Mouse (Mus musculus): ENCODE measurements at regions not wholly inside any gene's neighbourhood (a gene's known extent, or its start where the extent isn't known, plus 50 kb on each side); places are given as distances from the start of the nearest gene placed in this dataset.

DNA sequence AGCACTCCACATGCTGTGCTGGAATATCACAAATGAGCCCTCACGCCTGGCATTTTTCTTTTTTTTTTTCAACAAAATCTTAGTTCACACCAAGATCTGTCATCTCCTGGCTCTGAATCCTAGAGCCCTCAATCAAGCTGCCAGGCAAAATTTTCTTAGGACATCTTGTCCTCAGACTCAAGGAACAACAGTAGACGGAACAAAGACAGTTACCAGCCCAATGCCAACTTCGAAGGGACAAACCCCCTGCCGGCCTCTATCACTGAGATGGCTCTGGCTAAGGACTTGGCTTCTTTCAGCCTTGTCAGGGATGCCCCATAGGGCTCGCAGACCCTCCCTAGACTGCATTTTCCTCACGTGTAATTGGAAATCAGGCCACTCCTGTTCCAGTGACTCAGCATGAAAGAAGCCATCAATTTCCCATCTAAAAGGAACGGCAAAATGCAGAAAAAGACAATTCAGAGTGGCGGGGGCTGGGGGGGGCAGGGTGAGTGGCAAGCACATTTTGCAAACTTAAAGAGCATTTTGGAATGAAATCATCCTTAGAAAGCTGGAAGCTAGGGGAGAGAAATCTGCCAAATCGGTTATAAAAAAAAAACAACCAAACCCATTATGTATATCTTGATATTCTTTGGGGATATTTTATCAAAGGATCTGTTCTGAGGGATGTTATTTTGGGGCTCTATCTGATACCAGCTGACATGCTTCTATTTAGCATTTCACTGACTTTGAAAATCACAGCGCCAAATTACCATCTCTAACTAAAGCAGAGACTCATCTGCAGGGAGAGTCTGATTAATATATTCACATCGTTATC, 116.1 kb upstream of the Sulf2 start:
- no peak for DNase-seq

DNA sequence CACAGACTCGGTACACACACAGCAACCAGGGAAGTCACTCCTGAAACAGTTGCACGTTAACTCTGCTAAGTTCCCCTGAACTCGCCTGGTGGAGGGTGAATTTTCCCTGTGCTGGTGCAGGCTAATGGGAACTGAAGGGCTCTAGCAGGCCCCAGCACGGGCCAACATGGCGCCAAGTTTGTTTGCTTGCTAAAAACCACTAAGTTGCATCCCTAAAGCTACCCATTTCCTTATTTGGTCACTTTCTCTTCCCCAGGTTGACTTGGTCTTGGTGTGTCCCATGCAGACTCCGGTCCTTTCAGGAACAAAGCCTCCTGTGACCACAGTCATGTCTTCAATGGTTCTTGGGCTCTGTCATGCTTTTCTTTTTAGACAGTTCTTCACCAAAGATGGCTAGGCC, 114.5 kb upstream of the Sulf2 start:
- DNase-seq, result no peak

DNA sequence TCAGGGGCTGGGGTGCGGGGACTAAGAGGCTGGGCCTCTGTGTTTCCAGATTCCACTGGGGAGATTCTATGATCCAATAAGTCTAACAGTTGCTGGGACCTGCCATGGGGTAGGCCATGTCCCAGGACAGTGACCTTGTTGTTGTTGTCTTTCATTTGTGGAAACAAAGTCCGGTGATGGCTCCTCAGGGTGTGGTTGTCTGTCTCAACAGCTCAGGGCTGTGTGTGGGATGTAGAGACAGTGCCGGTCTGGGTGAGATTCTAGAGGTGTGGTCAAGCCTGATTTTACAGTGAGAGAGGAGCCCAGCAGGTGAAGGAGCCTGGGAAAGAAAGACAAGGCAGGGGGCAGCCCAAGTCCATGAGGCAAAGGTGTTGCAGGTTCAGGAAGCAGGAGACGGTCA, 111.5 kb upstream of the Sulf2 start:
- DNase-seq, result no peak

DNA sequence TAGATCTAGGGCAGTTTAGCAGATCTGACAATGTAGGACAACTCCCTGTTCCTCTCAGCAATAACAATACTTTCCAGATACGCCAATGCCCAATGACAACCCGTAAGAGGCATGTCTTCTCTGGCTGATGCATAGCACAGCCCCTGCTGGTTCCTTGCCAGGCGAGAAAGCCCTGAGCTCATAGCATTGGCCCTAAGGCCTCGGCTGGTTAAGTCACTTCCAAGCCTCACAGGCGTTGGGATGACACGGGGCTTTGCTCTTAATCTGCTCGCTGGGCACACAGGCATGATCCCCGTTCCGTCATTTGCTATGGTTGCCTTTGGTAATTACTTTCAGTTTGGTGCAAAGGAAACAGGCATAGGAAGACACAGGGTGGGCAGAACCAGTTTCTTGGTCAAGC, 111.0 kb upstream of the Sulf2 start:
- peak; percentile 29 for DNase-seq

DNA sequence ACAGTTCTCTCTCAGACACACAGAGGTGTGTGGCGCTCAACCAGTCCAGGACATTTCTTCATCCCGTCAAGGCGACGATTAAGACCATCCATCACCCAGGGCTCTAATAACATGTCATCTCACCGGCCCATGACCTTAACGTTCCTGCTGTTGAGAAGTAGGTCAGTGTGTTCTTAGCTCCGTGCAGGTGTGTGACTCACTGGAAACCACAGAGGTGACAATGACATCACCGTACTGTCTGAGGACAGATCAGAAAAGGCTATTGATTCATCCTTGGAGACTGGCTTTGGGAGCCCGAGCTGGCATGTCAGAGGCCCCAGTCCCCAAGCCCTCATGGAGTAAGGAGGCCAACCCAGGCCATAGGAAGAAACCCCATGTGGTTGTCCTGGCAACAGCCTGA, 109.3 kb upstream of the Sulf2 start:
- no peak for DNase-seq

DNA sequence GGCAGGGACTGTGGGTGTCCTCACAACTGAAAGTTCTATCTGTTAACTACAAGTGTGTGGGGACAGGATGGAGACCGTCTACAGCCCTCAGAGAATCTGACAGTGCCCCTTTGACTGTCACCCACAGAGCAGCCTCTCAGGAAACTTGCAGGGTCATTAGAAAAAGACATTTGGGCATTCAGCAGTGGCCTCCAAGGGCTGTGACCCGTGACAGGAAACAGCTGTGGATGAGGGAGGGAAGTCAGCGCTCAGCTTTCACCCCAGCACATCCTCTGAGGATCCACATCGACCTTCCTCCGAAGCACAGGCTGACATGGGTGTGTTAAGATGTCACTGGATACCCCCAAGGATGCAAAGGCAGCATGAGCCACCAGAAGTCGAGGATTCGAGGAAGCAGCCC, 106.3 kb upstream of the Sulf2 start:
- peak; percentile 29 for DNase-seq

DNA sequence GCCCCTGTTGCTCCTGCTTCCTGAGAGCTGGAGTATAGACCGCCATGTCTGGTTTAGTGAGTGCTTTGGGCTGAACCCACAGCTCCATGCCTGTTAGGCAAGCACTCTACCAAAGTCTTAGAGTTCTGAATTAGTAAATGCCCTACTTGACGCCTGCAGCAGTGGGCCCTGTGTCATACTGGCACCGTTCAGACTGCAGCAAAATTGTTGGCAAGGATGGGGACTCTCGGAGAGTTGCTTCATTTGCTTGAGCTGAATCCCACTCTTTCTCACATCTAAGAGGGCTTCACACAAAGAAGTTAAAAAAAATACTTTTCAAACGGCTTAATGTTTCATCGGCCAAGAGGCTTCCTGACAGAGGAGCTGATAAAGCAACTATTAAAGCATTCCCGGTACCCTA, 105.6 kb upstream of the Sulf2 start:
- no peak for DNase-seq

DNA sequence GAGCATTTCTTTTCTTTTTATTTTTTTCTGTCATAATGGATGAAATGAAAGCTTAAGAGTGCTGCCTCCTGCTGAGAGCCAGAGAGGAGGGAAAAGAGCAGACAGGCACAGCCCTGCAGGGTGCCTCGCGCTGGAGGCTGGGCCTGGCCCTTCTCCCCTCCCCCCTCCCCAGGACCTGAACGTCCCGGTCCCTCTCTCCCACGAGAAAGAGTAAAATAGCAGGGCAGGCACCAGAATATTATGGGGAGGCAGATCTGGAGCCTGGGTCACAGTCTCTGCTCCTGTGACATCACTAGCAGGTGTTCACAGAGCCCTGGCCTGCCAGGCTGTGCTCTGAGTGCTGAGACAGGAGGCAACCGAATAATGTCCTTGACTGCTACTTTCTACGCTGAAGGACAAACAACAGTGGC, 103.3 kb upstream of the Sulf2 start:
- no peak for DNase-seq

DNA sequence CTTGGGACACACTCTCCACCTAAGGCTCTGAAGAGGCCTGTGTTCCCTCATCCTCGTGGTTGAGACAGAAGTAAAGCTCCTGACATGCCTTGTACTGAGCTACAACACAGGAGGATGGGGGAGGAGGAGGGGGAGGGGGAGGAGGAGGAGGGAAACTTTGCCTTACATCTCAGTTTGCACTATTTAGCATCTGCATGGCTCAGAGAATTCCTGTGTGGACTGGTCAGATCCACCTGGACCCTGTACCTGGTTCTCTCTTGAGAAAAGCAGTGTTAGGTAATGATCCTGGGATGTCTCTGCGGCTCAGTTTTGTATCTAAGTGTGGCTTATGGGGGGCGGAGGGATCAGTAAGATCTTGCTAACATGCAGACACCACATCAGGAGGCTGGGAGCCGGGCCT, 102.2 kb upstream of the Sulf2 start:
- no peak for DNase-seq

DNA sequence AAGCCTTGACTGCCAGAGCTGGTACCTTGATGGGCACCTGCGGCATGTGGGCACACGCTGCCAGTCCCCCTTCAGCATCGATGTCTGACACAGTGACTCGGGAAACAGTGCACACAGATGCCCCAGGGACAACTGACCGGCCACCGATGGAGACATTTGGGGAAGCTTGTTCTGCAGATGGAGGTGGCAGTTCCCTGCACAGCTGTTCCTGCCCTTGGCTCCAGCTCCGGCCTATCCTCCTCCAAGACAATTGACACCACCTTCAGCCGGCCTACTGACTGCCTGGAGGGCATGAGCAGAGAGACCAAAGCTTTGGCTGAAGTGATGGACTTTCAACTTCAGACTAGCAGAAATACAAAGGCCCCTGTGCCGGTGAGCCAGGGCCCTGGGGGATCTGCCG, 100.7 kb upstream of the Sulf2 start:
- no peak for DNase-seq

DNA sequence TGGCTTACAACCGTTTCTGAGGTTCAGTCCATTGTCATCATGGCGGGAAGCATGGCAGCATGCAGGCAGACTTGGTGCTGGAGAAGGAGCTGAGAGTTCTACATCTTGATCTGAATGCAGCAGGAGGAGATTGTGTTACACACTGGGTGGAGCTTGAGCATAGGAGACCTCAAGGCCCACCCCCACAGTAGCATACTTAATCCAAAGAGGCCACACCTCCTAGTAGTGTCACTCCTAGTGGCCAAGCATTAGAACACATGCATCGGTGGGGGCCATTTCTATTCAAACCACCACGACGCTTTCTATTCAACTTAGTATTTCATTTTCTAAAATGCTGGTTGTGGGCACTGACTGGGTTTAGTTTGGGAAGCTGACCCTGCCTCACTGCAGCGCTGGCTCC, 99.1 kb upstream of the Sulf2 start:
- DNase-seq, result no peak

DNA sequence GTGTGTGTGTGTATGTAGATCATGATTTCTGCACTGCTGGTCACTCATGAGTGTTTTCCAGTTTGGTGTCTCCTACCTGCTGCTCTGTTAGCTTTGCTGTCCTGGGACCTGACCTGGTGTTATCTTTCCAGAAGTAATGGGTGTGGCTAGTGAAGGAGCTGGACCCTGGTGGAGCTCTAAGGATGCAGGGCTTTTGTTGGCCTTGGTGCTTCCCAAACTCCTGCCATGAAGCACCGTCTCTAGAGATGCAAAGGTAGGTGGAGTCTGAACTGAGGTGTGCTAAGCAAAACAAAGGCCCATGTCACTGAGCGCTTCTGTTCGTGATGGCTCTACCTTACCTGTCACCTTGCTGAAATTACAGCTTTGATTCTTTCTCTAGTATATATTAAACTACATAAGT, 96.6 kb upstream of the Sulf2 start:
- DNase-seq, result no peak

DNA sequence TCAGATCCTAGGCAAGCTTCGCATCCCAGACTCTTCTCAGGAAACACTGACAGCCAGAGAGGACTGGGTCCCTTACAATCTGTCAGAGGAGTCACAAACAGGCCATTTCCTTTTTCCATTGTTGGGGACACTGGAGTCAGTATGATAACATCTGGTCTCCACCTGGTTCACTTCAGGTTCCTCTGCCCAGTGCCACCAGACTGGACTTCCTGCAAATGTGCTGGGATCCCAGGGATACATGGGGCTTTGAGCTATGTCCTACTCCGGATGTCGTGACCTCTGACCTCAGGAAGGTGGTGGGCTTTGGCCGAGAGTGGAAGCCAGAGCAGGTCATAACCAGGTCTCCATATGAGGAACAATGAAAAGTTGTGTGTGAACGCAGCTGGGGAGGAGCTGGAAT, 96.0 kb upstream of the Sulf2 start:
- DNase-seq, result no peak

DNA sequence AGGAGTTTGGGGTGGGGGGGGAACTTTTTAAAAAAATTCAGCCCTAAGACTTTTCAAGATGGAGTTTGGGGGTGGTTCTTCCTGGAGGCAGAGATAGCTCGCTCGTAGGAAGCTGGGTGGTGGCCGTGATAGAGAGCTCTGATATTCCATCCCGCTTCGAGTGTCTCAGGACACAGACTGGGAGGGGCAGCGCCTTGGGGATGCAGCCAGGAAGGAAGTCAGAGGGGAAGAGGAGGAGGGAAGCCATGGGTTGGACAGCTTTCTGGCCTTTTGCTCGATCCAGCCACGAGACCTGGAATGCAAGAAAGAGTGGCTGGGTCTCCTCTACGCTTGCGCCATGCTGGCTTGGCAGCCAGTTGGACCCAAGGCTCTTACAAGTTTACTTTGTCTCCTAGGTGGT, 95.1 kb upstream of the Sulf2 start:
- DNase-seq, result no peak

DNA sequence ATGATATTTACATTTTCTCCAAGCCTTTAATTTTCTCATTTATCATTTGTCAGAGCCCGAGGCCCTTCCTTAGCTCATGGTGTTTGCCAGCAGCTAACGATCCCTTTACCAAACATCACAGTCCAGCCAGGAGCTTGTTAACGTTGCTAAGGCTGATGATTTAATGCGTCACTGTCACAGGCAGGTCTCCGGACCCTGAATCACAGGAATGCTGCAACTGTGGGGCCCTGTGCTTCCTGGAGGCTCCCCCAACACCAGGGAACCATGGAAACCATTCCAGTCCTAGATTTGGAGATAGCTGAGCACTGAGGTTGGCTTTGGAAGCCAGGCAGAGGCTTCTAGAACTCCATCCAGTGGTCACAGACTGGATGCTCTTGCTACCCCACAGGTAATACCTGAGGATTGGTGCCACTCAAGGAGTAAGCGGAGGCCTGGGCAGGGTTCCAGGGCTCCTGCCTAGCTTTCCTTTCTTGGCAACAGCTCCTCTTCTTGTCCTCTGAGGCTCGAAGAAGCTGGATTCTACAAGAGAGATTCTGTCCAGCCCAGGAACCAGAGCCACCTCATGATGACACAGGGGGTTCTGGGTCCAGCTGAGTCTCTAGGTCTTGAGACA, 94.0 kb upstream of the Sulf2 start:
- DNase-seq, result no peak

DNA sequence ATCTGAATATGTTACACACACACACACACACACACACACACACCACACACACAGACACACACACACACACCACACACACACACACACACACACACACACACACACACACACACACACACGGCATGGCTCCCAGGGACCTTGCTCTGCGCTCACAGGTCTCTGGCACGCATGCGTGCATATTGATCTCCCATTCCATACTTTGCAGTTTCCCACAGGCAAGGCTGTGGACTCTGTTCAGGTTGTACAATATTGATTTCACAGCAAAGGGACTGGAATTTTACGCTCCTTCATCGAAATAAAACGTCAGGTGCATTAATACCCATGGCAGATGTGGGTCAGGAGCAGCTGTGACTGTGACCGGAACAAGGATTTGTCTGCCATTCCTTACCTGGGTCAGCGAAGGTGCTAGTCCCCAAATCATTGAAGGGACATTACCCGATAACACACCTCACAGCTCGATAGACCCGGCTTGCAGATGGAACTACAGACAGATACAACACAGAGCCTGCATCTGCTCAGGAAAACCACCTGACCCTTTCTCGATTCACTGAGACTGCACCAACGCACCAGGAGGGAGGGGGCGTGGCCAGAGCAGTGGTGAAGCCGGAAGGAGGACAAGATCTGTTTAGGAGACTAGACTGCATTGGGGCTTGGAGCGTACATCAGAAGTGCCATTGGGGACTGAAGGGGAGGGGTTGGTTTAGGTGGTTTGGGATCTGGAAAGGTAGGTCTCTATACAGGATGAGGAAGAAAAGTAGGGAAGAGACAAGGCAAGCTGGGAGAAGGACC, 91.1 kb upstream of the Sulf2 start:
- no peak for DNase-seq

DNA sequence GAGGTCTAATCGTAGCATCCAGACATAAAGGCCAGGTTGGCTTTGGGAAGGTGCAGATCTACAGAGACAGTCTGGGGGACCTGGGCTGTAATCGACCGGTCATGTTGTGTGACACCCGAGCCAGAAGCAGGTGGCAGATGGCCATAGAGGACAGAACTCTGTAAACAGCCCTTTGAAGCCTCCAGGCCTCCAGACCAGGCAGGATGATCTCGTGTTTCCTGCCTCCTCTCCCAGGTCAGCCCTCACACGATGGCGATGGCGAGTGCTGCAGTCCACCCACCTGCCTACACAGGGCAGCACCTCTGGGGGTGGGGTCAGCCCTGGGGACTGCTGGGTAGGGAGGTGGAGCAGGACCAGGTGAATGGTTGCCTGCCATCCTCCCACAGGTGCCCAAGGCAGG, 89.8 kb upstream of the Sulf2 start:
- no peak for DNase-seq

DNA sequence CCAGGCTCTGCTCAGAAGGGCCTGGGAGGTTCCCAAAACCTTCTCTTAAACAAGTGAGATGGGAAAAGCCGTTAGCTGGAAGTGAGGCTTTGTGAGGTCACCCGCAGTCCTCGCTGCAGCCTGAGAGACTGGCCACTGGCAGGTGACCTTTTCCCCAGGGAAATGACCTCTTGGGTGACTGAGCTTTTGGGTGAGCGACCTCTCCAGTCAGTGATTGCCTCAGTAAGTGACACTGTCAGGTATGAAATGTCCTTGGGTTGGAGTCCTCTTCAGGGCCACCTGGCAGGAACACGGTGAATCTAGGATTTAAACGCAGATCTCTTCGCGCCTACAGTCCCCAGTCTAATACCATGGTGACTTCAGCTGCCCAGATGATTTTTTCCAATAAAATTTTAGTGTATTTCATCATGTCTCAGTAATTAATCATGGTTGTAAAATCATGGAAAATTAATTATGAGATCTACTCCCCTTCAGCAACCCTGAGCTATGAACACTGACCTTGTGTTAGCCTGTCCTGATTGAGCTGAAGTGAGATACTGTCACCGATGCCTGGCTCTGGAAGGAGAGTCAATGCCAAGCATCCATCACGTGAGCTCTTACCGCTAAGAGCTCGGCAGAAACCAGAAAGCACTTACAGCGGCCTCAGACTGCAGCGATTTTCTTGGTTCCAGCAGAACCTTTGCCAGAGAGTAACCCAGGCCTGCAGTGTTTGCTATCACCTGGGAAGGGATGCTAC, 87.5 kb upstream of the Sulf2 start:
- DNase-seq, result no peak

DNA sequence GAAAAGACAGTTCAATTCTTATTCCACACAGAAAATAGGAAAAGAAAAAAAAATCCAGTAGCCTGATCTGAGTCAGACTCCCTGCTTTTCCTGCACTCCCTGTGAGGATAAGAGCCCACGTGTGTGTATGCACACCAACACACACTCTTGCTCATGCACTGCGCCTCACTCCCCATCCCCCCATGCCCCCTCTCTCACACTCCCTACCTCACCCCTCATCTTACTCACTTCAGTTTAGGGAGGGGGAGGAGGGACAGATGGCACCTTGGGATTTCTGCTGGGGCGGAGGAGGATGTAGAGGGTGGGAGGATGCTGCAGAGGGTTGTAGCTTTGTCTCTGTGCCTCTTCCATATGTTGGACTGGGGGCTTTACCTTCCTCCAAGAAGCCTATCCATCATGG, 85.8 kb upstream of the Sulf2 start:
- DNase-seq, result no peak

DNA sequence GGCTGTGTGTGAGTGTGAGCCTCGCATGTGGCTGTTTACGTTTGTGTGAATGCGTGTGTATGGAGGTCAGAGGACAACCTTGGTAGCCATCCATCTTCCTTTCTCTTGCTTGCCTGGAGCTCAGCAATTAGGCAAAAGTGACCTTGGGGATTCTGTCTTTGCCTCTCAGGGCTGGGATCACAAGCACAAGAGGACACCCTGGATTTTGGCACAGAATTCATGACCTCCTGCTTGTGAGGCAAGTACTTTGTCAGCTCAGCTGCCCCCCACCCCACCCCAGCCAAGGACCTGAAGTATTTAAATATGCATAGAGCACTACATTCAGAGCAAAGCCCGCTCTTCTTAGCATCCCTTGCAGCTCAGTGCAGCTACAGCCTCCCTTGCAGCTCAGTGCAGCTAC, 84.6 kb upstream of the Sulf2 start:
- no peak for DNase-seq

DNA sequence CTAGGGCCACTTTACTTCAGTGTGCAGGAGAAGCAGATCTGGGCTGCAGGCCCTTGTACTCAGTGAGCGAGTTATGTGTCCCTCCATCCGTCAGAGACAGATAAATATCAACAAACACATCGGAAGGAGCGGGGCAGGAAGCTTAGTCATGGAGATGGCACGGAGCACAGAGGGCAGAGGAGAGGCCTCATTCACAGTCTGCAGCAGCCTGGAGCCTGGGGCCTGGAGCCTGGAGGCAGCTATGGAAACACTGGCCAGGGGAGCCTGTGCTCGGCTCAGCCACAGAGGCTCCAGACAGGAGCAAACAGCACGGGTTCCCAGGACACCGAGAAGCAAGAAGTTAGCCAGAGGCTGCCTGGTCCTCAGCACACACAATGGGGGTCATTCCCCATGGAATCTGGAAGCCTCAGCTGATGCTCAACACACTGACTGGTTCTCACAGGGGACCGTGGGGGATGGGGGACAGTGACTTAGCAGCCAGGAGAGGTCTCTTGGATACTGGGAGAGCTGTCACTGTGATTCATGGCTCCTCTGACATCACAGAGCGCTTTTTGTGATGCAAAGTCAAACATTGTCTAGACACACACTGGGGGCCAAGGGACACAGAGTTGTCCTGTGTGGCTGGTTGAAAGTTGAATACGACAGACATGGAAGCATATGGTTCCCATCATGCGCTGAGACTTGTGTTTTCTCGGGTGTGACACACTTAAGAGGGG, 82.2 kb upstream of the Sulf2 start:
- no peak for DNase-seq

DNA sequence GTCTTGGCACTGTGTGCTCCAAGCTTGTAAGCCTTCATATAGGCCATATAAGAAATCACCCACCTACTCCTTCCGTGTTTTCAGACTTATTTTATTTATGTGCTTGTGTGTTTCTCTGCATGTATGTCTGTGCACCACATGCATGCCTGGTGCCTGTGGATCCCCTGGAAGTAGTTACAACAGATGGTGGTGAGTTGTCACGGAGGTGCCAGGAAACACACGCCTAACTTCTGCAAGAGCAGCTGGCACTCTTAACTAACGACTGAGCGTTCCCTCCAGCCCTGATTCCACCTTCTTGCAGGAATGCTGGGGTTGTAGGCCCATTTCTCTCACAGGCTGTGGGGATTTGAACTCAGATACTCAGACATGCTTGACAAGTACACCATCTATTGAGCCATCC, 80.6 kb upstream of the Sulf2 start:
- DNase-seq, result no peak
